In the genomic region with DNA sequence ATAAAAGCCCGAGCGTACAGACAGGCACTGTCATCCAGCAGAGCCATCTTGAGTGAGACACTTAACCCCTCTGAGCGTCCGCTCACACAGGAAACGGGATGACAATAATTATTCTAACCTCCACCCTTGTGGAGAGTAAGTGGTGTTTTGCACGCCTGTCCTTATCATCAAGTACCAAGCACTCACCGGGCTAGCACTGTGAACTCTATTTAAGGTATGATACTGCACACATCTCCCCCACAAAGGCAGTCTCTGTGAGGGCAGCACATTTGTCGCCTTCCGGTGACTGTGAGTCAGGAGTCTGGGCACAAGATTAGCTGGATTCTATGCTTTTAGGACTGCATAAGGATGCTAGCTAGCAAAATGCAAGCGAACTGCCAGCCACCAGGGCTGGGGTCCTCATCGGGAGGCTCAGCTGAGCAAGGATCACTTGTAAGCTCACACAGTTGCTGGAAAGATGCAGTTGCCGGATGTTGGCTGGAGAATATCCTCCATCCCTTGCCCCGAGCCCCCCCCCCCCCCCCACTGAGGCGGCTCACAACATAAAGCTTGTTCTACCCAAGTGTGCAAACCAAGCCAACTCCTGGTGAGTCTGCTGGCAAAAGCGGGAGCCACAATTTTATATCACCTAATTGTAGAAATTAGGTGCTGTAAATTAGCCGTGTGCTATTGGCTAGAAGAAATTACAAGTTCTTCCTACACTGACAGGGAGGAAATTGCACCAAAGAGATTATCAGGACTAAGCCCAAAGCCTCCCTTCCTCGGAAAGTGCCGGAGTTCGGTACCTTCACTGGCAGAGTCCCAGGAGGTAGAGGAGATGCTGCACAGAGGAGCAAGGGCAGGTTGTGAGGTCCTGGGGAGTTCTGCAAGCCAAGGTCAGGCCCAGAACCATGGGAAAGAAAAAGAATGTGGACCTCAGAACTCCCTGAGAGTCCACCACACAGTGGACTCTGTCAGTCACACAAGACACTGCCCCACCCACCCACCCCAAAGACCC, we compare ENCODE assay signal across 10 mouse cellular contexts. TPM values are rescaled to one million over a fixed set of nuclear protein-coding genes. Genes with fewer than 3 reads are reported as not detected.
DNase-seq lines count a peak whose midpoint lies in the region; ATAC-seq and TF ChIP-seq lines count a peak whose summit lies in the region.
"Had no signal": no experiment of that assay in that cellular context is flagged by ENCODE, and none has a peak within 500 bp of the region (broad histone marks: within the 10 kb centered on the region; RNA-seq: fewer than 3 reads in every experiment).

No protein-coding gene starts in this region.

- no peak for TF ChIP-seq POLR2A in heart, adult 2 months (IDR thresholded peaks at IDR 0.05; ENCODE audit: insufficient read depth, low read depth, low read length)

- no peaks in the 10 kb centered on the region for H3K9me3 ChIP-seq in heart, embryonic 16.5 days (replicated peaks; ENCODE audit: control insufficient read depth, low read length)
- no peaks in the 10 kb centered on the region for H3K9me3 ChIP-seq in neural tube, embryonic 11.5 days (ENCODE audit: control insufficient read depth, low read length)
- H3K9me3 ChIP-seq in hindbrain, postnatal 0 days (ENCODE audit: low read length): no peaks in the 10 kb centered on the region
- no peaks in the 10 kb centered on the region for H3K9me3 ChIP-seq in neural tube, embryonic 15.5 days (replicated peaks)
- H3K9me3 ChIP-seq: limb, embryonic 15.5 days had no signal

- no peak overlapping the region for H3K4me3 ChIP-seq in heart, embryonic 16.5 days (ENCODE audit: low read length)
- no peak overlapping the region for H3K4me3 ChIP-seq in heart, adult 2 months
- no peak overlapping the region for H3K4me3 ChIP-seq in neural tube, embryonic 11.5 days (ENCODE audit: low read depth, low read length)
- no peak overlapping the region for H3K4me3 ChIP-seq in hindbrain, postnatal 0 days (ENCODE audit: low read length)
- H3K4me3 ChIP-seq in neural tube, embryonic 15.5 days (replicated peaks): no peak overlapping the region
- H3K4me3 ChIP-seq: limb, embryonic 15.5 days had no signal

- DNase-seq in heart, adult 2 months: no peak
- no peak for DNase-seq in neural tube, embryonic 11.5 days (ENCODE audit: low spot score)
- no peak for DNase-seq in neural tube, embryonic 10.5 days (ENCODE audit: extremely low spot score, low spot score)
- peak; percentile 41 for DNase-seq in hindbrain, postnatal 0 days (ENCODE audit: low spot score)
- no peak for DNase-seq in thymus, postnatal 25 days
- DNase-seq: adrenal gland, adult 2 months; gastrocnemius, postnatal 25 days had no signal

- H3K36me3 ChIP-seq in heart, embryonic 16.5 days (ENCODE audit: control insufficient read depth, insufficient read depth): no peaks in the 10 kb centered on the region
- H3K36me3 ChIP-seq in heart, adult 2 months (ENCODE audit: control insufficient read depth, insufficient read depth, low read length): no peaks in the 10 kb centered on the region
- H3K36me3 ChIP-seq in neural tube, embryonic 11.5 days (ENCODE audit: control insufficient read depth, insufficient read depth, low read length): no peaks in the 10 kb centered on the region
- no peaks in the 10 kb centered on the region for H3K36me3 ChIP-seq in hindbrain, postnatal 0 days (ENCODE audit: insufficient read depth, low read length)
- no peaks in the 10 kb centered on the region for H3K36me3 ChIP-seq in neural tube, embryonic 15.5 days
- H3K36me3 ChIP-seq: limb, embryonic 15.5 days had no signal

- no peak overlapping the region for H3K27ac ChIP-seq in heart, embryonic 16.5 days (ENCODE audit: low read length)
- no peak overlapping the region for H3K27ac ChIP-seq in heart, adult 2 months
- no peak overlapping the region for H3K27ac ChIP-seq in neural tube, embryonic 11.5 days (ENCODE audit: low read depth, low read length)
- peak overlapping the region; percentile 60 for H3K27ac ChIP-seq in hindbrain, postnatal 0 days
- H3K27ac ChIP-seq in neural tube, embryonic 15.5 days (replicated peaks): peak overlapping the region; percentile 59; the same call in 1 of the 2 replicates
- H3K27ac ChIP-seq: limb, embryonic 15.5 days had no signal

- 31% methylated on average over 19 of the region's 19 CpGs for WGBS in heart, embryonic 16.5 days
- 26% methylated on average over 19 of the region's 19 CpGs for WGBS in heart, adult 2 months
- 53% methylated on average over 19 of the region's 19 CpGs for WGBS in neural tube, embryonic 11.5 days
- 45% methylated on average over 19 of the region's 19 CpGs for WGBS in hindbrain, postnatal 0 days
- WGBS in neural tube, embryonic 15.5 days: 35% methylated on average over 19 of the region's 19 CpGs

- no peak for TF ChIP-seq EP300 in heart, adult 2 months (IDR thresholded peaks at IDR 0.05; ENCODE audit: insufficient read depth, low read depth, low read length)

- intact Hi-C loops in heart, adult 2 months (cut with DNase I): no loop called here

- no peak overlapping the region for H3K9ac ChIP-seq in heart, embryonic 16.5 days (ENCODE audit: low read length)
- no peak overlapping the region for H3K9ac ChIP-seq in heart, adult 2 months (ENCODE audit: low read depth, low read length)
- H3K9ac ChIP-seq in neural tube, embryonic 11.5 days (ENCODE audit: low read length): peak overlapping the region; percentile 18
- H3K9ac ChIP-seq in hindbrain, postnatal 0 days (replicated peaks; ENCODE audit: low read length): 0 out of 2 replicates have a peak overlapping the region, but pooled peaks have one; percentile 28
- peak overlapping the region; percentile 10; the same call in 1 of the 2 replicates for H3K9ac ChIP-seq in neural tube, embryonic 15.5 days (replicated peaks)
- H3K9ac ChIP-seq: limb, embryonic 15.5 days had no signal

- no peaks in the 10 kb centered on the region for H3K79me2 ChIP-seq in heart, adult 2 months (replicated peaks; ENCODE audit: control insufficient read depth, insufficient read depth, low read length)

- H3K4me2 ChIP-seq in heart, embryonic 16.5 days (ENCODE audit: low read depth, low read length): peak overlapping the region; percentile 40; the same call in 1 of the 2 replicates
- H3K4me2 ChIP-seq in neural tube, embryonic 11.5 days (ENCODE audit: low read depth): 0 out of 2 replicates have a peak overlapping the region, but pooled peaks have one; percentile 9
- no peak overlapping the region for H3K4me2 ChIP-seq in hindbrain, postnatal 0 days (ENCODE audit: low read depth, low read length)
- H3K4me2 ChIP-seq in neural tube, embryonic 15.5 days: peak overlapping the region; percentile 38
- H3K4me2 ChIP-seq: limb, embryonic 15.5 days had no signal

- H3K27me3 ChIP-seq in heart, embryonic 16.5 days (ENCODE audit: control insufficient read depth, insufficient read depth, low read length): peaks cover 5% of the 10 kb centered on the region
- H3K27me3 ChIP-seq in heart, adult 2 months (ENCODE audit: control insufficient read depth, insufficient read depth, low read length): no peaks in the 10 kb centered on the region
- H3K27me3 ChIP-seq in neural tube, embryonic 11.5 days (ENCODE audit: control insufficient read depth, insufficient read depth, low read length): no peaks in the 10 kb centered on the region
- H3K27me3 ChIP-seq in hindbrain, postnatal 0 days (ENCODE audit: insufficient read depth, low read length): no peaks in the 10 kb centered on the region
- no peaks in the 10 kb centered on the region for H3K27me3 ChIP-seq in neural tube, embryonic 15.5 days (replicated peaks)

- H3K4me1 ChIP-seq in heart, embryonic 16.5 days (ENCODE audit: control insufficient read depth, insufficient read depth, low read length): peaks cover 11% of the 10 kb centered on the region
- H3K4me1 ChIP-seq in heart, adult 2 months (ENCODE audit: control insufficient read depth, insufficient read depth, low read length): no peaks in the 10 kb centered on the region
- H3K4me1 ChIP-seq in neural tube, embryonic 11.5 days (ENCODE audit: control insufficient read depth, insufficient read depth, low read length): peaks cover 5% of the 10 kb centered on the region; the same call in 1 of the 2 replicates
- peaks cover 11% of the 10 kb centered on the region for H3K4me1 ChIP-seq in hindbrain, postnatal 0 days (ENCODE audit: insufficient read depth, low read length)
- peaks cover 38% of the 10 kb centered on the region for H3K4me1 ChIP-seq in neural tube, embryonic 15.5 days

- no peak for ATAC-seq in heart, embryonic 16.5 days (replicated peaks; ENCODE audit: extremely low read depth, insufficient read depth, low FRiP score)
- no peak for ATAC-seq in neural tube, embryonic 11.5 days (ENCODE audit: insufficient read depth, low FRiP score, low TSS enrichment)
- ATAC-seq in hindbrain, postnatal 0 days: peak; percentile 14; the same call in 1 of the 2 replicates
- no peak for ATAC-seq in neural tube, embryonic 15.5 days (ENCODE audit: low FRiP score)

- no peak for TF ChIP-seq CTCF in heart, adult 2 months (IDR thresholded peaks at IDR 0.05)
- no peak for TF ChIP-seq CTCF in hindbrain, postnatal 0 days (IDR thresholded peaks at IDR 0.05; ENCODE audit: low read depth)

RNA-seq across cellular contexts. Expression of a gene that starts 14.2 kb away (rescaled TPM):
- polyA plus RNA-seq in heart, embryonic 16.5 days (2015; fragmentation: Nextera tagmentation; extraction: Ambion mirVana): 2.8 TPM in 2 replicates
- total RNA-seq in heart, adult 2 months (2021): 1 to 10 TPM; 2.3 to 2.4 TPM
- polyA plus RNA-seq in heart, adult 2 months (2012; rRNA removed): 3.0 and 4.2 TPM in 2 replicates
- 11.2 and 11.7 TPM in 2 replicates for polyA plus RNA-seq in neural tube, embryonic 11.5 days (2014; fragmentation: Nextera tagmentation; extraction: Ambion mirVana)
- total RNA-seq in hindbrain, postnatal 0 days (2014; rRNA removed): 118 and 120 TPM in 2 replicates
- polyA plus RNA-seq in hindbrain, postnatal 0 days (2015; fragmentation: Nextera tagmentation; extraction: Ambion mirVana): 46.2 and 47.4 TPM in 2 replicates
- polyA plus RNA-seq in neural tube, embryonic 15.5 days (2015; fragmentation: Nextera tagmentation; extraction: Ambion mirVana): 19.8 and 20.0 TPM in 2 replicates

Comparison
In these comparisons a context has a peak if more than half of its experiments do, and no peak if none do; other contexts are left out.
1. H3K27ac ChIP-seq: peak in hindbrain, postnatal 0 days (single experiment) and neural tube, embryonic 15.5 days (single experiment); none in heart, embryonic 16.5 days (single experiment), heart, adult 2 months (single experiment) and neural tube, embryonic 11.5 days (single experiment).
2. H3K9ac ChIP-seq: peak in neural tube, embryonic 11.5 days (single experiment), hindbrain, postnatal 0 days (single experiment) and neural tube, embryonic 15.5 days (single experiment); none in heart, embryonic 16.5 days (single experiment) and heart, adult 2 months (single experiment).